Mouse (Mus musculus) CH12.LX (cell line): ENCODE data around the gene Treml2.
"Not testable (repeated sequence)": the region's sequence is repeated elsewhere in the genome, so short reads cannot be mapped to it uniquely, and the experiment has no call there.

Experiments used
- CTCF ChIP-seq, 2 experiments: IDR thresholded peaks in 1 of 2; conservative IDR thresholded peaks in 1 of 2; 2 replicates each; pipeline ENCODE4 v1.5.1; 2011 to 2012; ENCODE audit warnings: low read depth in 2 of 2, low read length in 2 of 2, improper control_type of control experiment in 1 of 2, inconsistent platforms in 1 of 2, mild to moderate bottlenecking in 1 of 2, moderate library complexity in 1 of 2
- E2F4 ChIP-seq: IDR thresholded peaks from 2 replicates; pipeline ENCODE4 v1.6.1; 2011; ENCODE audit warnings: low read depth, low read length, improper control_type of control experiment; ENCODE audit not compliant: insufficient replicate concordance
- ELF1 ChIP-seq: IDR thresholded peaks from 2 replicates; pipeline ENCODE4 v1.6.1; 2014; ENCODE audit warnings: low read depth, mild to moderate bottlenecking, inconsistent platforms, low read length, improper control_type of control experiment
- EP300 ChIP-seq: IDR thresholded peaks from 2 replicates; pipeline ENCODE4 v1.6.1; 2011; ENCODE audit warnings: low read length, improper control_type of control experiment
- HCFC1 ChIP-seq: IDR thresholded peaks from 2 replicates; pipeline ENCODE4 v1.6.1; 2012; ENCODE audit warnings: low read depth, mild to moderate bottlenecking, inconsistent platforms, low read length, improper control_type of control experiment
- IRF4 ChIP-seq: IDR thresholded peaks from 2 replicates; pipeline ENCODE4 v1.6.1; 2014; ENCODE audit warnings: low read depth, mild to moderate bottlenecking, inconsistent platforms, low read length, improper control_type of control experiment
- POLR2A ChIP-seq: IDR thresholded peaks from 2 replicates; pipeline ENCODE4 v1.6.1; 2011; ENCODE audit warnings: low read depth, mild to moderate bottlenecking, improper control_type of control experiment, low read length
- RAD21 ChIP-seq: IDR thresholded peaks from 2 replicates; pipeline ENCODE4 v1.6.1; 2011; ENCODE audit warnings: low read depth, mild to moderate bottlenecking, low read length, improper control_type of control experiment, moderate library complexity
- UBTF ChIP-seq: IDR thresholded peaks from 2 replicates; pipeline ENCODE4 v1.6.1; 2012; ENCODE audit warnings: low read depth, mild to moderate bottlenecking, inconsistent platforms, low read length, improper control_type of control experiment, moderate library complexity
- USF1 ChIP-seq: IDR thresholded peaks from 2 replicates; pipeline ENCODE4 v1.6.1; 2014; ENCODE audit warnings: low read depth, mild to moderate bottlenecking, inconsistent platforms, low read length, improper control_type of control experiment
- ZKSCAN1 ChIP-seq: IDR thresholded peaks from 2 replicates; pipeline ENCODE4 v1.6.1; 2012; ENCODE audit warnings: low read depth, inconsistent platforms, low read length, improper control_type of control experiment, borderline replicate concordance

- not testable (repeated sequence) for TF ChIP-seq RAD21; E2F4; USF1; CTCF (conservative IDR thresholded peaks at IDR 0.05 in 1 of 2, IDR thresholded peaks at IDR 0.05 in 1 of 2; ENCODE audit: low read depth in 2 of 2, low read length in 2 of 2); EP300; HCFC1; ZKSCAN1; POLR2A; UBTF; IRF4; ELF1
These were observed 16.7 kb downstream of the Treml2 start, which contains the start of gene B430306N03Rik for GRCm38 (mm10) chr17:48315905-48316579.
